Mouse (Mus musculus): ENCODE data around the gene Zfp648.

- TF ChIP-seq CTCF (IDR thresholded peaks at IDR 0.05; ENCODE audit: low read depth, low read length) (no peak), POLR2A (IDR thresholded peaks at IDR 0.05; ENCODE audit: extremely low read depth, insufficient read depth, low read length) (no peak)
Observed at GRCm38 (mm10) chr1:154252739-154253138, 51.8 kb downstream of the Zfp648 start.
